ENCODE assay signal across 9 mouse cellular contexts in genomic region chr19:6416124-6416770, GRCm38 (mm10). TPM values are rescaled to one million over a fixed set of nuclear protein-coding genes. Genes with fewer than 3 reads are reported as not detected.
DNase-seq lines count a peak whose midpoint lies in the region; ATAC-seq and TF ChIP-seq lines count a peak whose summit lies in the region.
"Had no signal": no experiment of that assay in that cellular context is flagged by ENCODE, and none has a peak within 500 bp of the region (broad histone marks: within the 10 kb centered on the region; RNA-seq: fewer than 3 reads in every experiment).

No protein-coding gene starts in this region.

- peak overlapping the region; percentile 52 for H3K27ac ChIP-seq in ES-Bruce4 (ENCODE audit: insufficient read depth, low read length)
- peak overlapping the region; percentile 86 for H3K27ac ChIP-seq in forebrain, embryonic 16.5 days (ENCODE audit: low read length)
- H3K27ac ChIP-seq in midbrain, embryonic 12.5 days (replicated peaks) = peak overlapping the region; percentile 87
- no peak overlapping the region for H3K27ac ChIP-seq in kidney, embryonic 15.5 days
- no peak overlapping the region for H3K27ac ChIP-seq in kidney, embryonic 14.5 days (ENCODE audit: low read depth, low read length)

- no peaks in the 10 kb centered on the region for H3K9me3 ChIP-seq in ES-Bruce4 (replicated peaks; ENCODE audit: control insufficient read depth, insufficient read depth, low read length, poor library complexity, severe bottlenecking)
- no peaks in the 10 kb centered on the region for H3K9me3 ChIP-seq in forebrain, embryonic 16.5 days (ENCODE audit: control insufficient read depth, low read length)
- H3K9me3 ChIP-seq in midbrain, embryonic 12.5 days = no peaks in the 10 kb centered on the region
- no peaks in the 10 kb centered on the region for H3K9me3 ChIP-seq in kidney, embryonic 15.5 days (replicated peaks)
- H3K9me3 ChIP-seq in kidney, embryonic 14.5 days (ENCODE audit: control insufficient read depth, low read length) = no peaks in the 10 kb centered on the region

- 3% methylated on average over 9 of the region's 9 CpGs for WGBS in forebrain, embryonic 16.5 days
- WGBS in midbrain, embryonic 12.5 days = under 1% methylated on average over 9 of the region's 9 CpGs
- 9% methylated on average over 9 of the region's 9 CpGs for WGBS in kidney, embryonic 15.5 days
- WGBS in kidney, embryonic 14.5 days = 9% methylated on average over 9 of the region's 9 CpGs

- peaks cover 6% of the 10 kb centered on the region for H3K4me1 ChIP-seq in ES-Bruce4 (ENCODE audit: control insufficient read depth, insufficient read depth, low read length)
- peaks cover 52% of the 10 kb centered on the region for H3K4me1 ChIP-seq in forebrain, embryonic 16.5 days (replicated peaks; ENCODE audit: control insufficient read depth, insufficient read depth, low read length)
- peaks cover 69% of the 10 kb centered on the region for H3K4me1 ChIP-seq in midbrain, embryonic 12.5 days
- H3K4me1 ChIP-seq in kidney, embryonic 15.5 days = peaks cover 45% of the 10 kb centered on the region
- H3K4me1 ChIP-seq in kidney, embryonic 14.5 days (ENCODE audit: control insufficient read depth, insufficient read depth, low read length) = 0 out of 2 replicates have a peak, but pooled peaks cover 17% of the 10 kb centered on the region

- H3K9ac ChIP-seq in ES-Bruce4 (ENCODE audit: low read depth, poor library complexity, severe bottlenecking) = no peak overlapping the region
- H3K9ac ChIP-seq in forebrain, embryonic 16.5 days (replicated peaks; ENCODE audit: low read depth, low read length) = peak overlapping the region; percentile 45
- peak overlapping the region; percentile 43 for H3K9ac ChIP-seq in midbrain, embryonic 12.5 days (replicated peaks)
- no peak overlapping the region for H3K9ac ChIP-seq in kidney, embryonic 15.5 days
- no peak overlapping the region for H3K9ac ChIP-seq in kidney, embryonic 14.5 days (ENCODE audit: low read depth, low read length)

- no peak for TF ChIP-seq POLR2A in ES-Bruce4 (IDR thresholded peaks at IDR 0.05; ENCODE audit: insufficient read depth, low read length)
- TF ChIP-seq POLR2A in brain, embryonic 14.5 days (IDR thresholded peaks at IDR 0.05; ENCODE audit: borderline replicate concordance, extremely low read depth, insufficient read depth, insufficient read length, poor library complexity, severe bottlenecking) = no peak

- no peaks in the 10 kb centered on the region for H3K27me3 ChIP-seq in ES-Bruce4 (ENCODE audit: control insufficient read depth, insufficient read depth, low read length, poor library complexity, severe bottlenecking)
- H3K27me3 ChIP-seq in forebrain, embryonic 16.5 days (replicated peaks; ENCODE audit: control insufficient read depth, insufficient read depth, low read length) = no peaks in the 10 kb centered on the region
- peaks cover 29% of the 10 kb centered on the region for H3K27me3 ChIP-seq in midbrain, embryonic 12.5 days
- H3K27me3 ChIP-seq in kidney, embryonic 15.5 days = peaks cover 49% of the 10 kb centered on the region
- peaks cover 31% of the 10 kb centered on the region for H3K27me3 ChIP-seq in kidney, embryonic 14.5 days (ENCODE audit: control insufficient read depth, insufficient read depth, low read length)

- no peak overlapping the region for H3K4me3 ChIP-seq in ES-Bruce4 (ENCODE audit: low read depth, low read length)
- H3K4me3 ChIP-seq in forebrain, embryonic 16.5 days (replicated peaks; ENCODE audit: low read length) = no peak overlapping the region
- 0 out of 2 replicates have a peak overlapping the region, but pooled peaks have one; percentile 12 for H3K4me3 ChIP-seq in midbrain, embryonic 12.5 days
- H3K4me3 ChIP-seq in kidney, embryonic 15.5 days (replicated peaks) = no peak overlapping the region
- no peak overlapping the region for H3K4me3 ChIP-seq in kidney, embryonic 14.5 days (ENCODE audit: low read length)

- no peaks in the 10 kb centered on the region for H3K36me3 ChIP-seq in ES-Bruce4 (ENCODE audit: control insufficient read depth, insufficient read depth, low read length, poor library complexity, severe bottlenecking)
- no peaks in the 10 kb centered on the region for H3K36me3 ChIP-seq in forebrain, embryonic 16.5 days (ENCODE audit: control insufficient read depth, insufficient read depth)
- H3K36me3 ChIP-seq in midbrain, embryonic 12.5 days = no peaks in the 10 kb centered on the region
- H3K36me3 ChIP-seq in kidney, embryonic 15.5 days = no peaks in the 10 kb centered on the region; the same call in 1 of the 2 replicates
- H3K36me3 ChIP-seq in kidney, embryonic 14.5 days (ENCODE audit: control insufficient read depth, insufficient read depth, low read length) = no peaks in the 10 kb centered on the region

- no peak for TF ChIP-seq CTCF in ES-Bruce4 (IDR thresholded peaks at IDR 0.05; ENCODE audit: low read depth, low read length)
- TF ChIP-seq CTCF in brain, embryonic 14.5 days (IDR thresholded peaks at IDR 0.05; ENCODE audit: borderline replicate concordance, extremely low read depth, insufficient read depth, insufficient read length) = no peak

- DNase-seq in brain, embryonic 14.5 days (ENCODE audit: low read depth) = peak; percentile 95
- DNase-seq in adrenal gland, adult (ENCODE audit: inconsistent age in 2 of 2, low spot score in 1 of 2) = no peak
- no peak for DNase-seq in heart, adult 18-20 months
- DNase-seq: heart, postnatal 14 days had no signal

- H3K4me2 ChIP-seq in forebrain, embryonic 16.5 days (ENCODE audit: low read length) = peak overlapping the region; percentile 31
- H3K4me2 ChIP-seq in midbrain, embryonic 12.5 days (replicated peaks) = peak overlapping the region; percentile 87
- H3K4me2 ChIP-seq in kidney, embryonic 15.5 days = no peak overlapping the region
- no peak overlapping the region for H3K4me2 ChIP-seq in kidney, embryonic 14.5 days (replicated peaks; ENCODE audit: low read depth, low read length)

- no peak for TF ChIP-seq EP300 in ES-Bruce4 (IDR thresholded peaks at IDR 0.05; ENCODE audit: insufficient read depth, low read depth, low read length)

- ATAC-seq in forebrain, embryonic 16.5 days = peak; percentile 35
- ATAC-seq in midbrain, embryonic 12.5 days (ENCODE audit: low FRiP score, low read depth) = peak; percentile 73
- ATAC-seq in kidney, embryonic 15.5 days (replicated peaks; ENCODE audit: low FRiP score) = no peak
- ATAC-seq in kidney, embryonic 14.5 days (ENCODE audit: low FRiP score, low TSS enrichment) = no peak

RNA-seq across cellular contexts. Expression of gene Nrxn2, which starts 2.3 kb away (rescaled TPM):
- 5.6 and 7.0 TPM in 2 replicates for polyA plus RNA-seq in ES-Bruce4 (2011; ENCODE audit: insufficient read depth, insufficient read length, low read depth, missing spikeins)
- 159 and 311 TPM in 2 replicates for polyA plus RNA-seq in brain, embryonic 14.5 days (2012; rRNA removed)
- polyA plus RNA-seq in forebrain, embryonic 16.5 days (2015; fragmentation: Nextera tagmentation; extraction: Ambion mirVana) = 28.1 and 28.5 TPM in 2 replicates
- 16.0 and 22.5 TPM in 2 replicates for polyA plus RNA-seq in midbrain, embryonic 12.5 days (2016; fragmentation: Nextera tagmentation; extraction: Ambion mirVana)
- total RNA-seq in heart, adult 18-20 months (2021) = 1 to 10 TPM; 4.3 to 4.8 TPM
- polyA plus RNA-seq in kidney, embryonic 15.5 days (2015; fragmentation: Nextera tagmentation; extraction: Ambion mirVana) = 6.3 TPM in 2 replicates
- polyA plus RNA-seq in kidney, embryonic 14.5 days (2014; fragmentation: Nextera tagmentation; extraction: Ambion mirVana) = 5.4 and 8.4 TPM in 2 replicates

RNA-seq across cellular contexts. Expression of gene Rasgrp2, which starts 17.1 kb away (rescaled TPM):
- polyA plus RNA-seq in ES-Bruce4 (2011; ENCODE audit: insufficient read depth, insufficient read length, low read depth, missing spikeins) = 37.9 and 48.6 TPM in 2 replicates
- polyA plus RNA-seq in brain, embryonic 14.5 days (2012; rRNA removed) = 46.0 and 53.1 TPM in 2 replicates
- 48.8 and 60.8 TPM in 2 replicates for polyA plus RNA-seq in forebrain, embryonic 16.5 days (2015; fragmentation: Nextera tagmentation; extraction: Ambion mirVana)
- 21.5 and 21.6 TPM in 2 replicates for polyA plus RNA-seq in midbrain, embryonic 12.5 days (2016; fragmentation: Nextera tagmentation; extraction: Ambion mirVana)
- total RNA-seq in heart, adult 18-20 months (2021) = 10 to 100 TPM; 37.7 to 53.4 TPM
- 89.5 and 97.6 TPM in 2 replicates for polyA plus RNA-seq in kidney, embryonic 15.5 days (2015; fragmentation: Nextera tagmentation; extraction: Ambion mirVana)
- polyA plus RNA-seq in kidney, embryonic 14.5 days (2014; fragmentation: Nextera tagmentation; extraction: Ambion mirVana) = 77.1 and 78.6 TPM in 2 replicates

RNA-seq across cellular contexts. Expression of gene Pygm, which starts 32.0 kb away (rescaled TPM):
- polyA plus RNA-seq in ES-Bruce4 (2011; ENCODE audit: insufficient read depth, insufficient read length, low read depth, missing spikeins) = 4.1 and 4.6 TPM in 2 replicates
- polyA plus RNA-seq in brain, embryonic 14.5 days (2012; rRNA removed) = 2.1 and 2.9 TPM in 2 replicates
- polyA plus RNA-seq in forebrain, embryonic 16.5 days (2015; fragmentation: Nextera tagmentation; extraction: Ambion mirVana) = 2.4 and 2.8 TPM in 2 replicates
- polyA plus RNA-seq in midbrain, embryonic 12.5 days (2016; fragmentation: Nextera tagmentation; extraction: Ambion mirVana) = 2.3 and 2.7 TPM in 2 replicates
- total RNA-seq in heart, adult 18-20 months (2021) = 1,000 to 10,000 TPM; 1,224 to 1,269 TPM
- 28.2 and 30.4 TPM in 2 replicates for polyA plus RNA-seq in kidney, embryonic 15.5 days (2015; fragmentation: Nextera tagmentation; extraction: Ambion mirVana)
- polyA plus RNA-seq in kidney, embryonic 14.5 days (2014; fragmentation: Nextera tagmentation; extraction: Ambion mirVana) = 15.7 and 16.4 TPM in 2 replicates

RNA-seq across cellular contexts. Expression of gene Sf1, which starts 52.8 kb away (rescaled TPM):
- polyA plus RNA-seq in ES-Bruce4 (2011; ENCODE audit: insufficient read depth, insufficient read length, low read depth, missing spikeins) = 333 and 355 TPM in 2 replicates
- polyA plus RNA-seq in brain, embryonic 14.5 days (2012; rRNA removed) = 147 and 220 TPM in 2 replicates
- 122 and 127 TPM in 2 replicates for polyA plus RNA-seq in forebrain, embryonic 16.5 days (2015; fragmentation: Nextera tagmentation; extraction: Ambion mirVana)
- polyA plus RNA-seq in midbrain, embryonic 12.5 days (2016; fragmentation: Nextera tagmentation; extraction: Ambion mirVana) = 193 and 205 TPM in 2 replicates
- 10 to 100 TPM; 66.5 to 94.7 TPM for total RNA-seq in heart, adult 18-20 months (2021)
- 155 and 165 TPM in 2 replicates for polyA plus RNA-seq in kidney, embryonic 15.5 days (2015; fragmentation: Nextera tagmentation; extraction: Ambion mirVana)
- 127 and 183 TPM in 2 replicates for polyA plus RNA-seq in kidney, embryonic 14.5 days (2014; fragmentation: Nextera tagmentation; extraction: Ambion mirVana)

Comparison
In these comparisons a context has a peak if more than half of its experiments do, and no peak if none do; other contexts are left out.
1. H3K27ac ChIP-seq: peak in ES-Bruce4 (single experiment), forebrain, embryonic 16.5 days (single experiment) and midbrain, embryonic 12.5 days (single experiment); none in kidney, embryonic 15.5 days (single experiment) and kidney, embryonic 14.5 days (single experiment).
2. H3K9ac ChIP-seq: peak in forebrain, embryonic 16.5 days (single experiment) and midbrain, embryonic 12.5 days (single experiment); none in ES-Bruce4 (single experiment), kidney, embryonic 15.5 days (single experiment) and kidney, embryonic 14.5 days (single experiment).
3. ATAC-seq: peak in forebrain, embryonic 16.5 days (single experiment) and midbrain, embryonic 12.5 days (single experiment); none in kidney, embryonic 15.5 days (single experiment) and kidney, embryonic 14.5 days (single experiment).
4. H3K4me2 ChIP-seq: peak in forebrain, embryonic 16.5 days (single experiment) and midbrain, embryonic 12.5 days (single experiment); none in kidney, embryonic 15.5 days (single experiment) and kidney, embryonic 14.5 days (single experiment).